Mouse (Mus musculus): ENCODE results near the gene Pa2g4. TPM values are rescaled to one million over a fixed set of nuclear protein-coding genes. Genes with fewer than 3 reads are reported as not detected.

Gene Pa2g4
- total RNA-seq, 4 experiments from 2014 or later, result 29.0 to 39.9 (median 33.1) TPM

DNA sequence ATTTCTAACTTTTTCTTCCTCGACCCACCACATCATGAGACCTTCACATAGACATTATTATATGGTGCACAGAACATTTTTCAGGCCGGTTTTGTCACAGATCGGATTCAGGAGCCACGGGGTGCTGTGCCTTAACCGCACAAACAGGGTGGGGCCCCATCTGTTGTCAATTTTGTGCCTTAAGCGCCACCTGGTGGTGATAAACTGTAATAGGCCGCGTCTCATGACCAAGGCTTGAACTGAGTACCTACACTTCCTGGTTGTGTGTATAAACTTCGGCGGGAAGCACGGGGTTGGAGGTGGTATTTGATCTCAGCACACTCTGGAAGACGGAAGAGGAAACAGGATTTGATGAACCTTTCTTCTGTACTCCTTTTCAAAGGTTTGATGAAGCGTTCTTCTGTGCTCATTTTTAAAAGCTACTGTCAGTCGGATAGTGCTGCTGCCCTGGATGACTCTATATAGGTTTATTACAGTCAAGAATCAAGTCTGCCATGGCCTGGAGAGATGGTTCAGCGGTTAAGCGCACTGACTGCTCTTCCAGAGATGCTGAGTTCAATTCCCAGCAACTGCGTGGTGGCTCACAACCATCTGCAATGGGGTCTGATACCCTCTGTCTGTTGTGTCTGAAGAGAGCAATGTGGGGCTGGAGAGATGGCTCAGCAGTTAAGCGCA, 29.4 kb downstream of the Pa2g4 start:
- DNase-seq (ENCODE audit: low spot score in 2 of 2), result peak; percentile 84 to 86

DNA sequence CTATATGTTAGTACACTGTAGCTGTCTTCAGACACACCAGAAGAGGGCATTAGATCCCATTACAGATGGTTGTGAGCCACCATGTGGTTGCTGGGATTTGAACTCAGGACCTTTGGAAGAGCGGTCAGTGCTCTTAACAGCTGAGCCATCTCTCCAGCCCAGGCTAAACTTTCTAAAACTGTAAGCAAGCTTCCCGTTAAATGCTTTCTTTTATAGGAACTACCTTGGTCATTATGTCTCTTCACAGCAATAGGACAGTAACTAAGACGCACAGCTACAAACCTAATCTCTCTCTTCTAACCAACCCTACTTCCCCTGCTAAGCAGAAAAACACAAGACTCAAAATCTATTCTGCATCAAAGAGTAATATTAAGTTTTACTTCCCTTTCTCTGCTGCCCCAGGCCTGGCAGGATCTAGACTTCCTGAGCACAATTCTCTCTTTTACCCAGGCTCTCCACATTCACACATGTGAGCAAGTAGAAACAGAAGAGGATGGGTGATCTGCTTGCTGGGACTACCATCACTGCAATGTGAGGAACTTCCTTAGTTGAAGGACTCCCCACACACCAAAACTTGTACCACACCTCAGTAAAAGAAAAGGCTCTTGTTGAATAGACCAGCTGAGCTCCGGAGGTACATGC, 30.0 kb downstream of the Pa2g4 start:
- no peak for DNase-seq (ENCODE audit: low spot score in 2 of 2)

DNA sequence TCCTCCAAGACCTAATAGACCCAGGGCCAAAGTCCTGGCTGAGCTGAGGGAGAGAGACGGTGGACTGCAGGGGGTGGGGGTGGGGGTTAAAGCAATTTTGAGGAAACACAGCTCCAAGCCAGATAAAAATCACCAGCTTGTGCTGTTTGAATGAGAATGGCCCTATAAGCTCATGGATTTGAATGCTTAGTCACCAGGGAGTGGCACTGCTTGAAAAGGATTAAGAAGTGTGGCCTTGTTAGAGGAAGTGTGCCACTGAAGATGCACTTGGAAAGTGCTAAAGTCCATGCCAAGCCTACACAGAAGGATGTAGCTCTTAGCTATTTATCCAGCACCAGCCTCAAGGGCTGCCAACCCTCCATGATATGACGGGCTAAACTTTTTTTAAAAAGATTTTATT, 30.6 kb downstream of the Pa2g4 start:
- DNase-seq (ENCODE audit: low spot score in 2 of 2), result no peak

DNA sequence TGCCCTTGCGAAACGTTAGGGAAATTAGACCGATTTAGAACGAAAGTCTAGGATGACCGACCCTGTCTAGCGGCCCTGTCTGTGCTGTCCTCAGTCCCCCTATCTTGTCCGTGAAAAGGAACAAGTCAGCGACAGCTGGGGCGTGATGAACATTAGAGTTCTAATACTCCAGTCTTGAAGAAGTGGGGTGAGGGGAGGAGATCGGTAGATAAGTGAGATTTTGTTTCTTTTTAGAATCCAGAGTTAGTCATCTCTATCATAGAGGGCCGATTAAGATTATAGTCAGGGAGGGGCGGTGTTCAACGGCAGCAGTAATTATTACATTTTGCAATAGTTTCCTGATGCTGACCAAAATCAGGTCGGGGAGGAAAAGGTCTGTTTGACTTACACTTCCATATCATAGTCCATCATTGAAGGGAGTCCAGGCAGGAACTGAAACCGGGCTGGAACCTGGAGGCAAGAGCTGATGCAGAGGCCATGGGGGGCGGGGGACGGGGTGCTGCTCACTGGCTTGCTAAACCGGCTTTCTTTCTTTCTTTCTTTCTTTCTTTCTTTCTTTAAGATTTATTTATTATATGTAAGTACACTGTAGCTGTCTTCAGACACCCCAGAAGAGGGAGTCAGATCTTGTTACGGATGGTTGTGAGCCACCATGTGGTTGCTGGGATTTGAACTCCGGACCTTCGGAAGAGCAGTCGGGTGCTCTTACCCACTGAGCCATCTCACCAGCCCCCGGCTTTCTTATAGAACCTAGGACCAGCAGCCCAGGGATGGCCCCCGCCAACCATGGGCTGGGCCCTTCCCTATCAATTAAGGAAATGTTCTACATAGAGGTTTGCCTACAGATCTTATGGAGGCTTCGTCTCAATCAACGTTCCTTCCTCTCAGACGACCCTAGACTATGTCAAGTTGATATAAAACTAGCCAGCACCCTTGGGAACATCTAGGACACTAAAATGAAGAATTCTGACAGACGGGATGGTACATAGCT, 39.1 kb downstream of the Pa2g4 start:
- no peak for DNase-seq (ENCODE audit: low spot score in 2 of 2)

DNA sequence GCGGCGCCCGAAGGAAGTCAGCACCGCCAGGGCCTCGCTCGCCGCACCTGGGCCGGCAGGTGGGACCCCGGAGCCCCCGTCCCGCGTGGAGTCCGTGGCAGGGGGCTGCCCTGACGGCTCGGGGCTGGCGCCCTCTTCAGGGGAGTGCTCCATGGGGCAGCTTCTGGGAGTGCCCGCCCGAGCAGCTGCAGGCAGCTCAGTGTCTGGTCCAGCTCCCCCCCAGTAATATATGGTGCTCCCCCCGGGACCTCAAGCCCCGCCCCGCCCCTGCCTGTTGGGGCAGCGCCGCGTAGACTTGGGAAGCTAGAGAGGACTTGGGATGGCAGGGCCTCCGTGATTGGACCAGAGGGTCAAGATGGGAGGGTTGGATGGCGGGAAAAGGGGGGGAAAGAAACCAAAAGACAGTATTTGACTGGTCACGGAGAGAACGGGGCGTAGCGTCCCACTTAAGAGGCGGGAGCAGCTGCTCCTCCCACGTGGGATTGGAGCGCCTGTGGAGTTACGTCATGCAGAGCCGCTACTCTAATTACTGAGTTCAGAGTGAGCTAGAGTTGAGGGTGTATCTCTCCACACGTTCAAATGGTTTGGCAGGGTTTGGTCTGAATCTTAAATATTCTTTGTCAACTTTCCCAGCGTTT, 40.0 kb downstream of the Pa2g4 start, which contains the start of gene Esyt1:
Esyt1 (minus strand) TSS at position 201 of the 638 bp plus-strand sequence.
- peak; percentile 93 to 96 for DNase-seq (ENCODE audit: low spot score in 2 of 2)

DNA sequence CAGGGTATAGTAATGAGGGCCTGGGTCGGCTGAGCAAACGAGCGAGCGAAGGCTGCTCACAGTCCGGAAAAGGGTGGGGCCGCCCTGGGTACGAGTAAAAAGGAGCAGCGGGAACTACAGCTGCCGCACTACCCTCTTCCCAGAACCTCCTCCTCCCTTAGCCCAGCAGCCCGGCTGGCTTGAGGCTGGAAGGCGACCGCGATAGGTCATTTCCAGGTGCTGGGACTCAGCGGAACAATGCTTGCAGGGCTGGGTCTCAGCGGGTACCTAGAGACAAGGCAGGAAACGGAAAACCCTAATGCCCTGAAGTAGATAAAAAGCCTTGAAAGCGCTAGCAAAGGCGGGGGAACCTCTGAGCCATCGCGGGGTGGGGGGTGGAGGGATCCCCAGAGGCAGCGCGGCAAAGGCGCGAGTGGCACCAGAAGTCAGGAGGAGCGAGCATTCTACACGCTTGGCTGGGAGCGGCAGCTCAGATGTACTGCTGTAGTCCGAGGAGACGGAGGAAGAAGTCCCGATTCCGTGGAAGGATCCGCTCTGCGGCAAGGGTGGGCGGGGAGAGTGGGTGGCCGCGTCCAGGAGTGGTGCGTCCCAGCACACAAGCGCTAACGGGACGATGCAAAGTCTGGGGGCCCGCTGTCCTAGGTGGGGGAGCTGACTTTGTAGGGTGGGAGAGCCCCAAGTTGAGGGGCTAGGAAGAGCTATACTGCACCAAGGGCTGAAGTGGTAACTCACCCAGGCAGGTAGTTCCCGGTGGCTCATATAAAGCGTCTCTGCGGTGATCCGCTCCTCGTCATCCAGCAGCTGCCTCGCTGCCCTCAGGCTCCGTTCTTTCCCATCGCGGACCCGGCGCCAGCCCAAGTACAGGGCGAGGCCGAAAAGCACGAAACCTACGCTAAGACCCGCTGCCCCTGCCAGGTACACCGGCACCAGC, 40.8 kb downstream of the Pa2g4 start:
- DNase-seq (ENCODE audit: low spot score in 2 of 2), result no peak

DNA sequence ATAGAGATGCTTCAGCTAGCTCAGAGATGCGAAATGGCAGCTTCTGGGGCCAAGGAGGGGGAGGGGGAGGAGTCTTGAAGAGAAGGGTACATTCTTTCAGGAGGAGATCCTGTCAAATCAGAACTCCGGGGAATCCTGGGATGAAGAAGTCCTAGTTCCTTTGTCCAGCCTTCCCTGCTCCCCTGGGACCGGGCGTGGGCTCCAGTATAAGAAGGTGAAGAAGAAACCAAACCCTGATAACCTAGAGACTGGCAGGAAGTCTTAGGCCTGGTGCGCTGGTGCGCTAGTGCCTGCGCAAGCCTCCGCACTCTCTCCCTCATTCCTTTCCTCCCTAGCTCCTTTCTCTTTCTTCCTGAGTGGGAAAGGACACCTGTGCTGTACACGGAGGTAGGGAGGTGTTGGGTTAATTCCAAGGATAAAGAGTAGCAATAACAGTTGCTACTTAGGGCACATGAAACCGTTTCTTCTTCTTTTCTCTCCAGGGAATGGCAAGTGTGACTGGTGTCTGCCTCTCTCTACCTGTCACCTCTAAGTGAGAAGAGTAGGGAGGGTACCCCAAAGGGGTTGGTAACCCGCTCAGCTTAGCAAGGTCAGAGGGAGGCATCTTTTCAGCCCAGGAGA, 41.6 kb downstream of the Pa2g4 start:
- DNase-seq (ENCODE audit: low spot score in 2 of 2), result no peak

DNA sequence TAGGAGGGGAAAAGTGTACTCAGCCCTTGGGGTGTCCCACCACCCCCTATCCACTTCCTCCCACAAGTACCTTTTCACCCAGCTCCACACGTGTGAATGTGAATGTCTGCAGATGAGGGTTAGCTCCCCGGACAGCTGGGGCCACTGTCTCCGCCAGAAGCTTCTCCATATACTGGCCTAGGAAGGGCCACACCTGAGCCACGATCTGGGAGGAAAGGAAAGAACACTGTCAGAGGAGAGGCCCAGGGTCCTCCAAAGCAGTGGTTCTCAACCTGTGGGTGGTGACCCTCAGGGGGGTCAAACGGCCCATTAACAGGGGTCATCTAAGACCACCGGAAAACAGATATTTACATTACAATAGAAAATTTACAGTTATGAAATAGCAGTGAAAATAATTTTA, 43.4 kb downstream of the Pa2g4 start:
- no peak for DNase-seq (ENCODE audit: low spot score in 2 of 2)

DNA sequence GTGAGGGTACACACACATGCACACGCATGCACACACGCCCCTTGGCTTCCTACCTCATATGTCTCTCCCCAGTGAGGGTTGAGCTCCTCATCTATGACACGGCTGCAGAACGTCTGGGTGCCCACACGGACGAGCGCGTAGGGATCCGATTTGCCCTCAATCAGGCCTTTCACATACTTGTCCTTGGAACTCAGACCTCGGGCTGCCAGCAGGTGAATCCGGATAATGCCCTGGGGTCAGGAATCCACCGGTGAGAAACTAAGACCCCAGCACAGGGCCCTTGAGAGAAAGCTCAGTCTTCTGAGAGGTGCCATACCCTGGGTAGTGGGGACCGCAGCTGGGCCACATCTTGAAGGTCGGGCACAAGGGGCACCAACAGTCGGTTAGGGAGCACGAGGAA, 45.2 kb downstream of the Pa2g4 start:
- DNase-seq (ENCODE audit: low spot score in 2 of 2), result no peak

DNA sequence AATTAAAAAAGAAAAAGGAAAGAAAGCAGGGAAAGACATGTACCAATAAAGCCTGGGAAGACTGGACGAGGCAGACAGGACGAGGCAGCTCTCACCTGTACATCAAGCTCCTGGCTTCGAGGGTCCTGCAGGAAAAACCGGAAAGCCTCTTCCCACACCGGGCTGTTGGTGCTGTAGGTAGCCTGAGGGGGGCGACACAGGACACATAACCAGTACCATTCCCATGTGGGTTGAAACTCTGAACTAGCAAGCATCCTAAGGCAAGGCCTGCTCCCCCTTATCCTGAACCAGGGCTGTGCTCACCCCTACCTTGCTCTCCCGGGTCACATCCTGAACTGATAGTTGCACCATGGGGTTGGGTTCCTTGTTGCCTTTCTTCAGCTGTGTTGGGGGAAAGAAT, 47.0 kb downstream of the Pa2g4 start:
- DNase-seq (ENCODE audit: low spot score in 2 of 2), result no peak

DNA sequence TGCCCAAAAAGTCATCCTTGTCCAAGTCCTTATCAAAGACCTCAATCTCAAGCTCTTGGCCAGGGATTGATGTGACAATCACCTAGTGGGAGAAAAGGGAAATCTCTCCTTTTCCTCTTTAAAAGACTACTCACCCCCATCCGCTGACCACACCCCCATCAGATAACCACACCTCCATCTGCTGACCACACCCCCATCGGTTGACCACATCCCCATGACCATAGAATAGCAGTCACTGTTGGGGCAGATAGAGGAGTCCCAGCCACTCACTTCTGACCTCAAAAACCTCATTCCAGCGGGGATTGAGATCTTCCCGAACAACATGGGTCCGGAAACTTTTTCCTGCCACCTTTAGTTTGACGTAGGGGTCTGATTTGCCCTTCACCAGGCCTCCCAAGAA, 49.1 kb downstream of the Pa2g4 start:
- no peak for DNase-seq (ENCODE audit: low spot score in 2 of 2)

DNA sequence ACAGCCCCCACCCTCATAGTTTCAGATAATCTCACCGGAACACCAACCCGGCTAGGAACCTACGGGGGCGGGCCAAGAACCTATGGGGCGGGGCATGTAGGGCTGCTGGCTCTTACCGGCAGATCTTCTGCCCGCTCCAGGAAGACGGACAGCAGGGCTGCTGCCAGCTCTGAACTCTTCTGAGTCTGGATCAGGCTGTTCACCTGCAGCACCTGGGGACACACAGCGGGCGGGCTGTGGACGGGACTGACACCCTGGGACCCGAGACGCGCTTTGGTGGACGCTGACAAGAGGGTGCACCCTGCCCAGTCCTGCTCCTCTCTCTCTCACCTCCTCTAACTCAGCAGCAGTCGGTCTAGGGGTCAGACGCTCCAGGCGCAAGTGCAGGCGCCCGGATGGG, 49.8 kb downstream of the Pa2g4 start:
- DNase-seq (ENCODE audit: low spot score in 2 of 2), result no peak

DNA sequence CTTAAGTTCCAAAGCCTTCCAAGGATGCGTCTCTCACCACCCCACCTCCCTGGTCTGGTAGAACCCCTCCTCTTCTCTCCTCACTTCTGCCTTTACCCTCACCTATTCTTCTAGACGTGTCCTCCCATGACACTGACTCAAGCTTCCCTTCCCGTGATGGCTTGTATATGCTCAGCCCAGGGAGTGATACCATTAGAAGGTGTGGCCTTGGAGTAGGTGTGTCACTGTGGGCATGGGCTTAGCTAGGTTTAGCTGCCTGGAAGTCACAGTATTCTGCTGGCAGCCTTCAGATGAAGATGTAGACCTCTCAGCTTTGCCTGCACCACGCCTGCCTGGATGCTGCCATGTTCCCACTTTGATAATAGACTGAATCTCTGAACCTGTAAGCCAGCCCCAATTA, 50.7 kb downstream of the Pa2g4 start:
- DNase-seq (ENCODE audit: low spot score in 2 of 2), result no peak

DNA sequence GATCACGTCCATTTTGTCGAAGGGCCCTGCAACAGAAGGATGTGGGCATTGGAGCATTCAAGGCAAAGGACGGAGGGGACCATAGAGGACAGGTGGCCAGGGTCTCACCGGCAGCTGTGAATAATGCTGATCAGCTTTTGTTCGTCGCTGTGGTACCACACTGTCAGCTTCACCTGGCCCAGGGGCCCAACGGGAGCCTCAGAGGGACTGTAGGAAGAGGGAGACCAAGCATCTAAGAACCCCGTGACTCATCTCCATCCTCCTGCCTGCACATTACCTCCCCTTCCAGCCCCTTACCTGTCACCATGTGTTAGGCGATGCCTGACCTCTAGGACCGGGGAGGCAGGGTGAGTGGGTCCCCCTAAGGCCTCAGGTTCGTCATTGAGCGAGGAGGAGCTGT, 54.0 kb downstream of the Pa2g4 start:
- no peak for DNase-seq (ENCODE audit: low spot score in 2 of 2)

DNA sequence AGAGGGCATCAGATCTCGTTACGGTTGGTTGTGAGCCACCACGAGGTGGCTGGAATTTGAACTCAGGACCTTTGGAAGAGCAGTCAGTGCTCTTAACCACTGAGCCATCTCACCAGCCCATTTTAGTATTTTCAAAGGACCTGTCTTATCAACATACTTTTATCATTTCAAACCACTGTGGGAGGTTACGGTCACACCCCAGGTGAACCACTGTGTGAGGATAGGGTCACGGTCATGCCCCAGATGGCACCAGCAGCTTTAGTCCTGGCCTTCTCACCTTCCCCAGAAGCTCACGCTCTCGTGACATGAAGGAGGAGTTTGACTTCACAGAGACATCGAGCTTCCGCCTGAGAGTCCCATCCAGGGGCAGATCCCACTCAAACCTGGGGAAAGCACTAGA, 54.6 kb downstream of the Pa2g4 start:
- DNase-seq (ENCODE audit: low spot score in 2 of 2), result no peak

DNA sequence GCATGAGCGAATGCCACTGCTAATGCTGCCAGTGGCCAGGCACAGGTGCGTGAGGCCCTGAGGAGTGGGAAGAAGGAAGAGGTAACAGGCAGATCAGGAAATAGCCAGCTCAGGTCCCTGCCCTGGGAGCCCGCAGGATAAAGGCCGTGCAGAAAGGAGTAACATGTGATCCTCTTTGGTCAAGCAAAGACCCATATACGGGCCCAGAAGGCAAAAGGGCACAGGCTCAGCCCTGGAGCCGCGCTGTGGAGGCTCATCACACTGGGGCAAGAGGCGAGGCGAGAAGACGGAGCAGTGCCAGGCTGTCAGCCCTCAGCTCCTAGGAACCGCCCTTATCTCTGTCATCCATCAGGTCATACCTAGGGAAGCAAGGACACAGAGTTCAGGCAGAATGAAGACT, 55.5 kb downstream of the Pa2g4 start:
- no peak for DNase-seq (ENCODE audit: low spot score in 2 of 2)

DNA sequence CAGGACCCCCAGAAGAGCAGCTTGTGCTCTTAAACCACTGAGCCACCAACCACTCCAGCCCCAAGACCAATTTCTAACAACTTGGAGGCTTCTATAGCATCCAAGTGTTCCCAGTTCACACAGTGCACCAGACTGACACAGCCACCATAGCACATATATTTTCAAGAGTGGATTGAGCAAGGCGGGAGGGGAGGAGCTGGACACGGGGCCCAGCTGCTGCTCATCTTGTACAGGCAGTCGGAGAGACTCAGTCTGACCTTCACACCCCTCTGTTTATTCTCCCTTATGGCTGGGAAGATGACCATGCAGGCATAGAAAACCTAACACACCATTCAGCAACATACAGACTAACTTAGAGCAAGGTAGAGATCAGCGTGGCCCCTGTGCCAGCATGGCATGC, 56.0 kb downstream of the Pa2g4 start:
- no peak for DNase-seq (ENCODE audit: low spot score in 2 of 2)

DNA sequence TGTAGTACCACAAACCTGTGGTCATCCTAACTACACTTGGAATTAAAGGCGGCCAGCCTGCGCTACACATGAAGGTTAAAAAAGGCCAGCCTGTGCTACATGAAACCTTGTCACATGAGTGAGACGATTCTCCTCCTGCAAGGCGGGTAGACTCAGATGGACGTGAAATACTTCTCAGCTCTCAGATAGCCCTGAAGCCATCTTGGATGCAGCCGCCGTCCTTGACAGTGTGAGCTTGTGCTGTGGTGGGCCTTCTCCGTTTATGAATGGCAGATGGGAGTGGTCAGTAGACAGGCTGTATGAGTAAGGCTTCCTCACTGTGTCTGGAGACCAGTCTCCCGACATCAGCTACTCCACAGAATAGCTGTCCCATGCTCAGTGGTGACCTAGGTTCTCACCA, 56.6 kb downstream of the Pa2g4 start:
- no peak for DNase-seq (ENCODE audit: low spot score in 2 of 2)

DNA sequence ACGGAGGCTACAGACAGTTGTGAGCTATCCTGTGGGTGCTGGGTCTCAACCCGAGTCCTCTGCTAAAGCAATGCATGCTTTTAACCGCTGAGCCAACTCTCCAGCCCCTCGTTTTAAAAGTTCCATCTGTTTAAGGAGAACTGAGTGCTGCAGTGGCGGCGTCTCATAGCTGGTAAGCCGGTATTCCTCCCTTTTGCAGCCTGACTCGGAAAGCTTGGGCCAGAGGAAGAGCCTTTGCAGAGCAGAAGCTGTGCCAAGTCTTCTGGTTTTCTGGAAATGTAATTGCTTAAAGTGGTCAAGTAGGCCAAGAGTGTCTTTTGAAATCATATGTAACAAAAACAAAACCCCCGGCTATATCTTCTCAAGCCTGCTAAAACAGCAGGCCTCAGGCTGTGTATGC, 57.5 kb downstream of the Pa2g4 start:
- DNase-seq (ENCODE audit: low spot score in 2 of 2), result no peak
